In the genomic region with DNA sequence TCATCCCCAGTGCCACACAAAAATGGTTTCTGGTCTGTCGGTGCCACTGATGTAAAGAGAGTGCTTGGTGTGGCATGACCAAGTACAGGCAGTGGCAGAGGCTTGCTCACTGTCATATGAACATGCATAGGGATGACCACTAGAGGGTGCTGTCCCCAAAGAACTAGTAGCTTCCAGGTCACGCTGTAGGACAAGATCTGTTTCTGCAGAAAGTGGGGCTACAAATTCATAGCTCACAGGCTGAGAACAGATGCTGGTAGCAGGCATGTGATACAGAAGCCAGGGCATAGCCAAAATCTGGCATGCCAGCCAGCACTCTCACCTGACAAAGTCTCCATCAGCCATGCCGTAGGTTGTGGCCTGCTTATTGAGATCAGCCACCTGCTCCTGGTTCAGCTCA, we compare ENCODE assay signal across 8 mouse cellular contexts. TPM values are rescaled to one million over a fixed set of nuclear protein-coding genes. Genes with fewer than 3 reads are reported as not detected.
DNase-seq lines count a peak whose midpoint lies in the region; ATAC-seq lines count a peak whose summit lies in the region.

No protein-coding gene starts in this region.

- H3K4me3 ChIP-seq in intestine, embryonic 16.5 days (ENCODE audit: low read length): no peak overlapping the region
- no peak overlapping the region for H3K4me3 ChIP-seq in midbrain, embryonic 10.5 days

- no peaks in the 10 kb centered on the region for H3K4me1 ChIP-seq in intestine, embryonic 16.5 days (ENCODE audit: control insufficient read depth, insufficient read depth, low read length)
- H3K4me1 ChIP-seq in midbrain, embryonic 10.5 days: no peaks in the 10 kb centered on the region

- no peaks in the 10 kb centered on the region for H3K27me3 ChIP-seq in intestine, embryonic 16.5 days (replicated peaks; ENCODE audit: control insufficient read depth, insufficient read depth, low read length)
- no peaks in the 10 kb centered on the region for H3K27me3 ChIP-seq in midbrain, embryonic 10.5 days (ENCODE audit: low read depth, poor library complexity, severe bottlenecking)

- no peaks in the 10 kb centered on the region for H3K9me3 ChIP-seq in intestine, embryonic 16.5 days (ENCODE audit: control insufficient read depth, low read length)
- H3K9me3 ChIP-seq in midbrain, embryonic 10.5 days (replicated peaks): no peaks in the 10 kb centered on the region

- no peak overlapping the region for H3K4me2 ChIP-seq in intestine, embryonic 16.5 days (ENCODE audit: low read depth, low read length)

- H3K27ac ChIP-seq in intestine, embryonic 16.5 days (ENCODE audit: low read length): no peak overlapping the region
- no peak overlapping the region for H3K27ac ChIP-seq in midbrain, embryonic 10.5 days (replicated peaks)

- DNase-seq in urinary bladder, adult 18-20 months (ENCODE audit: low spot score in 2 of 2): peak; percentile 34 to 50
- DNase-seq in urinary bladder, adult 2 months (ENCODE audit: low spot score): no peak
- peak; percentile 75 to 88 for DNase-seq in cerebellum, postnatal 25 days
- DNase-seq in frontal cortex, postnatal 36 days (ENCODE audit: low spot score in 2 of 2): peak; percentile 68 to 81
- DNase-seq in left cerebral cortex, postnatal 14 days (ENCODE audit: low spot score in 2 of 2): peak; percentile 82 to 90
- peak; percentile 59 for DNase-seq in midbrain, embryonic 10.5 days (ENCODE audit: low spot score)
- peak; percentile 66 for DNase-seq in spleen, adult 12 weeks (ENCODE audit: low spot score)

- whole genome bisulfite sequencing in intestine, embryonic 16.5 days: 62% methylated on average over 3 of the region's 3 CpGs
- WGBS in midbrain, embryonic 10.5 days: 68% methylated on average over 3 of the region's 3 CpGs

- H3K36me3 ChIP-seq in intestine, embryonic 16.5 days (ENCODE audit: control insufficient read depth, insufficient read depth, low read length): peaks cover 58% of the 10 kb centered on the region
- H3K36me3 ChIP-seq in midbrain, embryonic 10.5 days: peaks cover 100% of the 10 kb centered on the region

- no peak overlapping the region for H3K9ac ChIP-seq in intestine, embryonic 16.5 days (ENCODE audit: low read depth, low read length)

- ATAC-seq in intestine, embryonic 16.5 days: peak; percentile 63

- intact Hi-C loops in left cerebral cortex, postnatal 14 days (cut with DNase I): no loop called here

RNA-seq across cellular contexts. Expression of gene Gemin7, which starts 12.5 kb away (rescaled TPM):
- polyA plus RNA-seq in urinary bladder, adult 2 months (2012; rRNA removed): 69.0 TPM in 2 replicates
- polyA plus RNA-seq in intestine, embryonic 16.5 days (2015; fragmentation: Nextera tagmentation; extraction: Ambion mirVana): 132 and 137 TPM in 2 replicates
- 10 to 100 TPM; 43.8 to 46.0 TPM for total RNA-seq in left cerebral cortex, postnatal 14 days (2021)
- polyA plus RNA-seq in midbrain, embryonic 10.5 days (2016; fragmentation: Nextera tagmentation; extraction: Ambion mirVana): 177 TPM in 2 replicates

RNA-seq across cellular contexts. Expression of gene Zfp296, which starts 12.8 kb away (rescaled TPM):
- polyA plus RNA-seq in urinary bladder, adult 2 months (2012; rRNA removed): 6.2 and 7.0 TPM in 2 replicates
- 0.42 and 0.64 TPM in 2 replicates for polyA plus RNA-seq in intestine, embryonic 16.5 days (2015; fragmentation: Nextera tagmentation; extraction: Ambion mirVana)
- total RNA-seq in left cerebral cortex, postnatal 14 days (2021): under 1 TPM; 0.51 to 0.68 TPM
- 0.10 and 0.22 TPM in 2 replicates for polyA plus RNA-seq in midbrain, embryonic 10.5 days (2016; fragmentation: Nextera tagmentation; extraction: Ambion mirVana)

RNA-seq across cellular contexts. Expression of gene Clasrp, which starts 14.4 kb away (rescaled TPM):
- polyA plus RNA-seq in urinary bladder, adult 2 months (2012; rRNA removed): 68.9 and 76.5 TPM in 2 replicates
- polyA plus RNA-seq in intestine, embryonic 16.5 days (2015; fragmentation: Nextera tagmentation; extraction: Ambion mirVana): 30.3 and 32.5 TPM in 2 replicates
- total RNA-seq in left cerebral cortex, postnatal 14 days (2021): 10 to 100 TPM; 84.4 to 84.6 TPM
- polyA plus RNA-seq in midbrain, embryonic 10.5 days (2016; fragmentation: Nextera tagmentation; extraction: Ambion mirVana): 51.8 and 61.1 TPM in 2 replicates

RNA-seq across cellular contexts. Expression of gene Ppp1r37, which starts 27.0 kb away (rescaled TPM):
- polyA plus RNA-seq in urinary bladder, adult 2 months (2012; rRNA removed): 61.4 and 64.8 TPM in 2 replicates
- polyA plus RNA-seq in intestine, embryonic 16.5 days (2015; fragmentation: Nextera tagmentation; extraction: Ambion mirVana): 15.5 and 18.6 TPM in 2 replicates
- 10 to 100 TPM; 87.9 to 98.8 TPM for total RNA-seq in left cerebral cortex, postnatal 14 days (2021)
- polyA plus RNA-seq in midbrain, embryonic 10.5 days (2016; fragmentation: Nextera tagmentation; extraction: Ambion mirVana): 20.3 and 20.5 TPM in 2 replicates

RNA-seq across cellular contexts. Expression of gene Relb, which starts 39.3 kb away (rescaled TPM):
- 22.5 and 23.5 TPM in 2 replicates for polyA plus RNA-seq in urinary bladder, adult 2 months (2012; rRNA removed)
- 8.8 and 10.6 TPM in 2 replicates for polyA plus RNA-seq in intestine, embryonic 16.5 days (2015; fragmentation: Nextera tagmentation; extraction: Ambion mirVana)
- 1 to 10 TPM; 6.1 to 6.3 TPM for total RNA-seq in left cerebral cortex, postnatal 14 days (2021)
- 3.8 and 4.7 TPM in 2 replicates for polyA plus RNA-seq in midbrain, embryonic 10.5 days (2016; fragmentation: Nextera tagmentation; extraction: Ambion mirVana)
